Mouse (Mus musculus): ENCODE measurements around the gene Mrps27. TPM values are rescaled to one million over a fixed set of nuclear protein-coding genes. Genes with fewer than 3 reads are reported as not detected.
A peak's percentile ranks its signal among the peaks of the same experiment; 100 is the strongest.

Gene Mrps27
- total and polyA plus RNA-seq, 2 experiments from 2014 or later = 19.6 to 37.4 TPM

- DNase-seq (ENCODE audit: low spot score) (no peak), ATAC-seq (ENCODE audit: low FRiP score) (no peak)
- H3K4me3 ChIP-seq (ENCODE audit: low read depth, low read length) = no peak overlapping the region
- no peak overlapping the region for H3K9ac ChIP-seq (replicated peaks; ENCODE audit: low read length, poor library complexity, severe bottlenecking)
- H3K27me3 ChIP-seq (ENCODE audit: insufficient read depth, low read length) = no peaks in the 10 kb centered on the region
- H3K9me3 ChIP-seq (ENCODE audit: low read length) = no peaks in the 10 kb centered on the region
- H3K4me1 ChIP-seq (ENCODE audit: insufficient read depth, low read length) = no peaks in the 10 kb centered on the region
- 90% methylated on average over 5 of the region's 5 CpGs for WGBS
- H3K27ac ChIP-seq (ENCODE audit: low read depth, low read length) = no peak overlapping the region
- H3K4me2 ChIP-seq (ENCODE audit: low read depth, low read length, poor library complexity, severe bottlenecking) = no peak overlapping the region
- TF ChIP-seq CTCF (IDR thresholded peaks at IDR 0.05) = no peak
- no peaks in the 10 kb centered on the region for H3K36me3 ChIP-seq (ENCODE audit: insufficient read depth, low read length)
Measured at GRCm38 (mm10) chr13:99307930-99308359, 36.6 kb upstream of the Mrps27 start.

- H3K9ac ChIP-seq (replicated peaks; ENCODE audit: low read length, poor library complexity, severe bottlenecking) = no peak overlapping the region
- no peak overlapping the region for H3K4me2 ChIP-seq (ENCODE audit: low read depth, low read length, poor library complexity, severe bottlenecking)
- H3K4me3 ChIP-seq (ENCODE audit: low read depth, low read length) = no peak overlapping the region
- TF ChIP-seq CTCF (IDR thresholded peaks at IDR 0.05) = no peak
- H3K36me3 ChIP-seq (ENCODE audit: insufficient read depth, low read length) = no peaks in the 10 kb centered on the region
- H3K27me3 ChIP-seq (ENCODE audit: insufficient read depth, low read length) = no peaks in the 10 kb centered on the region
- ATAC-seq (ENCODE audit: low FRiP score) = no peak
- H3K4me1 ChIP-seq (ENCODE audit: insufficient read depth, low read length) = no peaks in the 10 kb centered on the region
- DNase-seq (ENCODE audit: low spot score) = no peak
- no peak overlapping the region for H3K27ac ChIP-seq (ENCODE audit: low read depth, low read length)
- no peaks in the 10 kb centered on the region for H3K9me3 ChIP-seq (ENCODE audit: low read length)
- 93% methylated on average over 8 of the region's 8 CpGs for WGBS
Measured at GRCm38 (mm10) chr13:99308393-99308792, 36.2 kb upstream of the Mrps27 start.

DNA sequence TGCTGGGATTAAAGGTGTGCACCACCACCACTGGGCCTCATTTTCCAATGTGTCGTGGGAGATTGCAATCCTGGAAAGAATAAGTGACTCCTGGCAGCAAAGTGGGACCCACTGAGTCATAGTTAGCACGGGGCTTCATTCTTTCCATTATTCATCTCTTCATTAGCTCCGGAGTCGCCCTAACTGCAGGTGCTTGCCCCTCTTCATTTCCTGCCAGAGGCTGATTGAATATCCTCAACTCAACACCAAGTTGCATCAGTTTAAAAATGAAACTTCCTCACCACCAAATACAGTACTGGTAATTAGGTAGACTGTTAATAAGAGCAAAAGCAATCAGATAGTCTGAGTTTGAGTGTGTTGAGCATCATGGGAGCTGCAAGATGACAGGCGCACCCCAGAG lies 30.5 kb upstream of the Mrps27 start:
- no peak overlapping the region for H3K9ac ChIP-seq (replicated peaks; ENCODE audit: low read length, poor library complexity, severe bottlenecking)
- no peaks in the 10 kb centered on the region for H3K9me3 ChIP-seq (ENCODE audit: low read length)
- no peak for ATAC-seq (ENCODE audit: low FRiP score)
- TF ChIP-seq CTCF (IDR thresholded peaks at IDR 0.05) = no peak
- 92% methylated on average over 5 of the region's 5 CpGs for WGBS
- peaks cover 1% of the 10 kb centered on the region; the same call in 1 of the 2 replicates for H3K36me3 ChIP-seq (ENCODE audit: insufficient read depth, low read length)
- H3K4me3 ChIP-seq (ENCODE audit: low read depth, low read length) = no peak overlapping the region
- no peak for DNase-seq (ENCODE audit: low spot score)
- no peaks in the 10 kb centered on the region for H3K27me3 ChIP-seq (ENCODE audit: insufficient read depth, low read length)
- H3K4me2 ChIP-seq (ENCODE audit: low read depth, low read length, poor library complexity, severe bottlenecking) = no peak overlapping the region
- no peak overlapping the region for H3K27ac ChIP-seq (ENCODE audit: low read depth, low read length)
- no peaks in the 10 kb centered on the region for H3K4me1 ChIP-seq (ENCODE audit: insufficient read depth, low read length)

DNA sequence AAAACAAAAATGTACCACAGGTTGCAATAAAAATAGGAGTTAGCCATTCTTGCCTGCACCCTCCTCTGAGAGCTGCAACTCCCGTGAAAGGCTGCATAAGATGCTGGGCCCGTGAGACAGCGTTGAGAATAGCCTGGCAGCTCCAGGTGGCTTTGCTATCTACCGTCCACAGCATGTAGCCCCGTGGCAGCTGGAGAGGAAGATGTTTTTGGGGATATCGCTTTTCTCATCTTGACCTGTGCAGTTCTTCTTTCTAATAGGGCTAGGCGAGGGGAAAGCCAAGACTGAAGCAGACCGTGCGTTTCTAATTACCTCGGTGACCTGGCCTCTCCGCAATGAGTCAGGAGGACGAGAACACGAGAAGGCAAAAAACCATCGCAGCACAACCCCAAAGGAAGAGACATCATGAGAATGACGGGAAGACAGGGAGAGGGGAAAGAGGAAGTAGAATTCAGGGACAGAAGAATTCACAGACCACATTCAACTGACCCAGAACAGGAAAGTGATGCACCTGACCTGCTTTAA lies 29.9 kb upstream of the Mrps27 start:
- peaks cover 7% of the 10 kb centered on the region for H3K36me3 ChIP-seq (ENCODE audit: insufficient read depth, low read length)
- no peak for TF ChIP-seq CTCF (IDR thresholded peaks at IDR 0.05)
- no peak overlapping the region for H3K27ac ChIP-seq (ENCODE audit: low read depth, low read length)
- DNase-seq (ENCODE audit: low spot score) (no peak), ATAC-seq (ENCODE audit: low FRiP score) (no peak)
- no peak overlapping the region for H3K9ac ChIP-seq (replicated peaks; ENCODE audit: low read length, poor library complexity, severe bottlenecking)
- no peaks in the 10 kb centered on the region for H3K4me1 ChIP-seq (ENCODE audit: insufficient read depth, low read length)
- H3K9me3 ChIP-seq (ENCODE audit: low read length) = no peaks in the 10 kb centered on the region
- H3K4me2 ChIP-seq (ENCODE audit: low read depth, low read length, poor library complexity, severe bottlenecking) = no peak overlapping the region
- H3K4me3 ChIP-seq (ENCODE audit: low read depth, low read length) = no peak overlapping the region
- H3K27me3 ChIP-seq (ENCODE audit: insufficient read depth, low read length) = no peaks in the 10 kb centered on the region
- WGBS = 88% methylated on average over 15 of the region's 15 CpGs

DNA sequence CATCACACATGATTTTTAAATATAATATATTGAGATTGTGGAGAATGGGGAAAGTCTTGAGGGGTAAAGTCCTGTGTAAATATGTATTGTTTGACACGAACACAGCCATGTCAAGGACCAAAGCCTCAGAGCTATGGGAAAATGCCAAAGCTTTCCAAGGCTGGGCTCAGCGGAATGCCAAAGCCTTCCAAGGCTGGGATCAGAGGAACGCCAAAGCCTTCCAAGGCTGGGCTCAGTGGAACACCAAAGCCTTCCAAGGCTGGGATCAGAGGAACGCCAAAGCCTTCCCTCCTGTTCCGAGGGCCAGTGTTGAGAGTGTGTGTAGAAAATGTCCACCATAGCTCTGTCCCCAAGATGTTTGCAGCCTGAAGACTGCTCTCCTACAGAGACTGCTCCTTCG lies 28.2 kb upstream of the Mrps27 start:
- Histone ChIP-seq H3K4me3 (ENCODE audit: low read depth, low read length) (no peak overlapping the region), H3K9me3 (ENCODE audit: low read length) (no peaks in the 10 kb centered on the region), H3K4me1 (ENCODE audit: insufficient read depth, low read length) (no peaks in the 10 kb centered on the region), H3K27ac (ENCODE audit: low read depth, low read length) (no peak overlapping the region), H3K4me2 (ENCODE audit: low read depth, low read length, poor library complexity, severe bottlenecking) (no peak overlapping the region), H3K9ac (replicated peaks; ENCODE audit: low read length, poor library complexity, severe bottlenecking) (no peak overlapping the region), H3K36me3 (ENCODE audit: insufficient read depth, low read length) (peaks cover 24% of the 10 kb centered on the region), H3K27me3 (ENCODE audit: insufficient read depth, low read length) (no peaks in the 10 kb centered on the region)
- DNase-seq (ENCODE audit: low spot score) = no peak
- ATAC-seq (ENCODE audit: low FRiP score) = no peak
- no peak for TF ChIP-seq CTCF (IDR thresholded peaks at IDR 0.05)
- WGBS = 92% methylated on average over 6 of the region's 6 CpGs

DNA sequence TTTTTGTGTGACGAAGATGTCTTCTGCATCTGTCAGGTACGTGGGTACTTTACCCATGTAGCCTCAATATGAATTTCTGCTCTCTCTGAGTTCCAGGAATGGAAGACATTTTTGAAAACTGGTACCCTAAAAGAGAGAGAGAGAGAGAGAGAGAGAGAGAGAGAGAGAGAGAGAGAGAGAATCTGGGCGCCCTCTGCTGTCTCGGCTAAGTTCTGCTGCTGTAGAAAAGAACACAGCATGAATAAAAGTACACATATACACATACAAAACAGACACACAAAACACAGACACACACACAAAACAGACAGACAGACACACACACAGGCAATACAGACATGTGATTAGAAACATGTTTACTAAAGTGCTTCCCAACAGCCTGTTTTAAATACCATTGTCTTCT lies 27.5 kb upstream of the Mrps27 start:
- 52% methylated on average over 4 of the region's 4 CpGs for WGBS
- Histone ChIP-seq H3K4me3 (ENCODE audit: low read depth, low read length) (no peak overlapping the region), H3K27ac (ENCODE audit: low read depth, low read length) (no peak overlapping the region), H3K9me3 (ENCODE audit: low read length) (no peaks in the 10 kb centered on the region), H3K36me3 (ENCODE audit: insufficient read depth, low read length) (peaks cover 26% of the 10 kb centered on the region), H3K27me3 (ENCODE audit: insufficient read depth, low read length) (no peaks in the 10 kb centered on the region), H3K4me2 (ENCODE audit: low read depth, low read length, poor library complexity, severe bottlenecking) (no peak overlapping the region), H3K9ac (replicated peaks; ENCODE audit: low read length, poor library complexity, severe bottlenecking) (no peak overlapping the region), H3K4me1 (ENCODE audit: insufficient read depth, low read length) (no peaks in the 10 kb centered on the region)
- peak; percentile 44; the same call in 1 of the 2 replicates for ATAC-seq (ENCODE audit: low FRiP score)
- peak; percentile 90 for TF ChIP-seq CTCF (IDR thresholded peaks at IDR 0.05)
- DNase-seq (ENCODE audit: low spot score) = peak; percentile 69
